Mouse (Mus musculus) gastrocnemius, adult 8-10 months (tissue): ENCODE measurements at regions not wholly inside any gene's neighbourhood (a gene's known extent, or its start where the extent isn't known, plus 50 kb on each side); places are given as distances from the start of the nearest gene placed in this dataset.

ENCODE experiments used
- microRNA-seq: library from miRNA; unstranded; fragments of <30 nt; microRNA quantifications from one replicate; pipeline ENCODE4 v1.2.0, GENCODE M21; 2022

Small RNA genes lying in the stretch of these regions (microRNA-seq; reads per million reads assigned to microRNA genes)
- gene Mir30a, result 22,958 reads per million, percentile 95 among the genes with 10 or more reads in this experiment
- 728 reads per million, percentile 75 among the genes with 10 or more reads in this experiment for gene Mir30c-2
